Mouse (Mus musculus) lung, postnatal 10 days (tissue): Measurements from ENCODE around the gene Supt3.

Experiments
- DNase-seq: peaks from one replicate; pipeline ENCODE4 v3.0.0; 2021

The Supt3 gene

GRCm38 (mm10) chr17:44783143-44783542, 6.2 kb downstream of the Supt3 start:
- no peak for DNase-seq

GRCm38 (mm10) chr17:44788982-44789747, 12.2 kb downstream of the Supt3 start:
- DNase-seq, result no peak

GRCm38 (mm10) chr17:44792218-44792917, 15.4 kb downstream of the Supt3 start:
- DNase-seq, result no peak

GRCm38 (mm10) chr17:44797331-44797730, 20.4 kb downstream of the Supt3 start:
- no peak for DNase-seq

- no peak for DNase-seq
Measured at GRCm38 (mm10) chr17:44807031-44807430, 30.1 kb downstream of the Supt3 start.

GRCm38 (mm10) chr17:44814508-44815175, 37.7 kb downstream of the Supt3 start, which contains the start of gene Runx2:
Gene Runx2 (minus strand): TSS chr17:44814797.
- DNase-seq, result no peak

- DNase-seq, result no peak
Measured at GRCm38 (mm10) chr17:44818825-44819224, 41.9 kb downstream of the Supt3 start.

- DNase-seq, result no peak
Measured at GRCm38 (mm10) chr17:44819816-44820215, 42.9 kb downstream of the Supt3 start.

- no peak for DNase-seq
Measured at GRCm38 (mm10) chr17:44821940-44822339, 45.0 kb downstream of the Supt3 start.

- DNase-seq, result no peak
Measured at GRCm38 (mm10) chr17:44827124-44827523, 50.2 kb downstream of the Supt3 start.

- no peak for DNase-seq
Measured at GRCm38 (mm10) chr17:44827964-44828363, 51.0 kb downstream of the Supt3 start.

- no peak for DNase-seq
Measured at GRCm38 (mm10) chr17:44829587-44829986, 52.6 kb downstream of the Supt3 start.

- no peak for DNase-seq
Measured at GRCm38 (mm10) chr17:44831201-44831600, 54.2 kb downstream of the Supt3 start.

GRCm38 (mm10) chr17:44842184-44842583, 65.2 kb downstream of the Supt3 start:
- DNase-seq, result no peak

GRCm38 (mm10) chr17:44863165-44863564, 86.2 kb downstream of the Supt3 start:
- no peak for DNase-seq

GRCm38 (mm10) chr17:44893592-44893991, 116.6 kb downstream of the Supt3 start:
- no peak for DNase-seq

- DNase-seq, result no peak
Measured at GRCm38 (mm10) chr17:44943536-44944090, 166.7 kb downstream of the Supt3 start.

GRCm38 (mm10) chr17:44945333-44945732, 168.4 kb downstream of the Supt3 start:
- DNase-seq, result no peak

GRCm38 (mm10) chr17:44948321-44948720, 171.4 kb downstream of the Supt3 start:
- DNase-seq, result no peak

GRCm38 (mm10) chr17:44956671-44957070, 179.7 kb downstream of the Supt3 start:
- DNase-seq, result no peak

GRCm38 (mm10) chr17:44963051-44963798, 186.3 kb downstream of the Supt3 start:
- no peak for DNase-seq

GRCm38 (mm10) chr17:44967186-44967585, 190.2 kb downstream of the Supt3 start:
- DNase-seq, result no peak

- DNase-seq, result no peak
Measured at GRCm38 (mm10) chr17:44970255-44970654, 193.3 kb downstream of the Supt3 start.
